Mouse (Mus musculus) thymus, adult 2 months (tissue): ENCODE measurements around the gene Fam53a. TPM values are rescaled to one million over a fixed set of nuclear protein-coding genes. Genes with fewer than 3 reads are reported as not detected.

Source experiments
- DNase-seq: peaks from one replicate; pipeline ENCODE4 v3.0.0; 2021
- H3K27ac ChIP-seq: fragments of 200-500 bp; 2 replicates; pipeline ENCODE4 v1.5.1; 2012; ENCODE audit warnings: low read length, control low read depth; ENCODE audit not compliant: control insufficient read depth, insufficient read depth
- H3K27me3 ChIP-seq: fragments of 200-500 bp; 2 replicates; pipeline ENCODE4 v1.6.1; 2012; ENCODE audit warnings: mild to moderate bottlenecking, low read length, moderate library complexity, mixed read lengths; ENCODE audit not compliant: control insufficient read depth, insufficient read depth
- H3K36me3 ChIP-seq: fragments of 200-500 bp; 2 replicates; pipeline ENCODE4 v1.6.1; 2012; ENCODE audit warnings: mild to moderate bottlenecking, low read length, moderate library complexity; ENCODE audit not compliant: control insufficient read depth, insufficient read depth
- H3K4me1 ChIP-seq: fragments of 200-500 bp; replicated peaks from 2 replicates; pipeline ENCODE4 v1.6.1; 2012; ENCODE audit warnings: low read length; ENCODE audit not compliant: control insufficient read depth, insufficient read depth
- H3K4me3 ChIP-seq: fragments of 200-500 bp; 2 replicates; pipeline ENCODE4 v1.5.1; 2012; ENCODE audit warnings: mild to moderate bottlenecking, low read length, control low read depth, moderate library complexity; ENCODE audit not compliant: control insufficient read depth, insufficient read depth
- CTCF ChIP-seq: fragments of 200-500 bp; IDR thresholded peaks from 2 replicates; pipeline ENCODE4 v1.5.1; 2012; ENCODE audit warnings: mild to moderate bottlenecking, control low read depth, low read length, moderate library complexity, borderline replicate concordance; ENCODE audit not compliant: control insufficient read depth, poor library complexity, insufficient read depth; ENCODE audit errors: extremely low read depth
- POLR2A ChIP-seq: fragments of 200-500 bp; IDR thresholded peaks from 2 replicates; pipeline ENCODE4 v1.6.1; 2012; ENCODE audit warnings: mild to moderate bottlenecking, low read length, control low read depth, moderate library complexity; ENCODE audit not compliant: control insufficient read depth, poor library complexity, insufficient read depth; ENCODE audit errors: extremely low read depth
- WGBS: fragments of 180-500 bp; shearing (Covaris S2); methylation state at CpG from one replicate; pipeline ENCODE4 v1.1.7; 2018; 5-methylcytosine and 5-hydroxymethylcytosine counted together
- polyA plus RNA-seq: library from polyadenylated mRNA; depleted of rRNA; stranded (reverse); fragments of >200 nt; gene quantifications from 2 replicates; pipeline ENCODE4 v1.2.3, GENCODE M21; 2012

Fam53a gene
- polyA plus RNA-seq, 1 experiment = 89.5 TPM

- WGBS = 92% methylated on average over 3 of the region's 3 CpGs
- TF ChIP-seq POLR2A (no peak), CTCF (no peak)
- peaks cover 17% of the 10 kb centered on the region for H3K36me3 ChIP-seq
- DNase-seq = no peak
- no peak overlapping the region for H3K27ac ChIP-seq
- no peaks in the 10 kb centered on the region for H3K27me3 ChIP-seq
- peaks cover 4% of the 10 kb centered on the region for H3K4me1 ChIP-seq
- no peak overlapping the region for H3K4me3 ChIP-seq
These were observed 5.9 kb upstream of the Fam53a start for GRCm38 (mm10) chr5:33635361-33635760.

- DNase-seq = no peak
- TF ChIP-seq POLR2A (no peak), CTCF (no peak)
- Histone ChIP-seq H3K36me3 (0 out of 2 replicates have a peak, but pooled peaks cover 4% of the 10 kb centered on the region), H3K4me3 (no peak overlapping the region), H3K4me1 (peaks cover 13% of the 10 kb centered on the region), H3K27ac (no peak overlapping the region), H3K27me3 (no peaks in the 10 kb centered on the region)
- WGBS = 97% methylated on average over 1 of the region's 1 CpGs
These were observed 3.1 kb upstream of the Fam53a start for GRCm38 (mm10) chr5:33632526-33632925.

GRCm38 (mm10) chr5:33630615-33631014, 1.2 kb upstream of the Fam53a start:
- TF ChIP-seq POLR2A (no peak), CTCF (no peak)
- WGBS = 62% methylated on average over 4 of the region's 4 CpGs
- Histone ChIP-seq H3K36me3 (no peaks in the 10 kb centered on the region), H3K4me1 (peaks cover 13% of the 10 kb centered on the region), H3K4me3 (no peak overlapping the region), H3K27ac (peak overlapping the region; percentile 26; the same call in 1 of the 2 replicates), H3K27me3 (no peaks in the 10 kb centered on the region)
- no peak for DNase-seq

GRCm38 (mm10) chr5:33630061-33630460, 626 bp upstream of the Fam53a start:
- peaks cover 13% of the 10 kb centered on the region for H3K4me1 ChIP-seq
- peak overlapping the region; percentile 26; the same call in 1 of the 2 replicates for H3K27ac ChIP-seq
- 4% methylated on average over 9 of the region's 9 CpGs for WGBS
- TF ChIP-seq CTCF (no peak), POLR2A (no peak)
- no peaks in the 10 kb centered on the region for H3K36me3 ChIP-seq
- no peaks in the 10 kb centered on the region for H3K27me3 ChIP-seq
- peak overlapping the region; percentile 44 for H3K4me3 ChIP-seq
- DNase-seq = peak; percentile 49

GRCm38 (mm10) chr5:33628820-33629300, 575 bp downstream of the Fam53a start:
- no peaks in the 10 kb centered on the region for H3K36me3 ChIP-seq
- DNase-seq = peak; percentile 68
- TF ChIP-seq POLR2A (no peak), CTCF (no peak)
- H3K27me3 ChIP-seq = no peaks in the 10 kb centered on the region
- under 1% methylated on average over 24 of the region's 24 CpGs for WGBS
- H3K4me1 ChIP-seq = peaks cover 13% of the 10 kb centered on the region
- H3K4me3 ChIP-seq = peak overlapping the region; percentile 61
- H3K27ac ChIP-seq = peak overlapping the region; percentile 91

- Histone ChIP-seq H3K27ac (no peak overlapping the region; the same call in 1 of the 2 replicates), H3K4me1 (peaks cover 13% of the 10 kb centered on the region), H3K27me3 (no peaks in the 10 kb centered on the region), H3K4me3 (no peak overlapping the region), H3K36me3 (no peaks in the 10 kb centered on the region)
- no peak for TF ChIP-seq POLR2A
- no peak for TF ChIP-seq CTCF
- WGBS = 7% methylated on average over 4 of the region's 4 CpGs
- no peak for DNase-seq
These were observed 1.5 kb downstream of the Fam53a start for GRCm38 (mm10) chr5:33627968-33628367.

GRCm38 (mm10) chr5:33623766-33624165, 5.7 kb downstream of the Fam53a start:
- Histone ChIP-seq H3K27me3 (no peaks in the 10 kb centered on the region), H3K4me1 (peaks cover 5% of the 10 kb centered on the region), H3K36me3 (no peaks in the 10 kb centered on the region), H3K27ac (no peak overlapping the region), H3K4me3 (no peak overlapping the region)
- DNase-seq = no peak
- TF ChIP-seq POLR2A = no peak
- no peak for TF ChIP-seq CTCF
- WGBS = 96% methylated on average over 3 of the region's 3 CpGs
